Mouse (Mus musculus): ENCODE measurements around the gene Il12rb1. TPM values are rescaled to one million over a fixed set of nuclear protein-coding genes. Genes with fewer than 3 reads are reported as not detected.

The Il12rb1 gene
- 0.08 and 0.09 TPM in 2 replicates for polyA plus RNA-seq (2015; fragmentation: Nextera tagmentation; extraction: Ambion mirVana)

GRCm38 (mm10) chr8:70808239-70808638 is at the start of gene Il12rb1:
TSS of gene Il12rb1 (plus strand) at chr8:70808449.
- Histone ChIP-seq H3K4me2 (ENCODE audit: low read length) (no peak within 1 kb of the TSS), H3K9me3 (ENCODE audit: control insufficient read depth, low read length) (no peaks in the 10 kb centered on the region), H3K36me3 (ENCODE audit: control insufficient read depth, insufficient read depth) (no peaks in the 10 kb centered on the region), H3K27ac (ENCODE audit: low read length) (no peak within 1 kb of the TSS), H3K4me1 (replicated peaks; ENCODE audit: control insufficient read depth, insufficient read depth, low read length) (peaks cover 14% of the 10 kb centered on the region), H3K9ac (replicated peaks; ENCODE audit: low read depth, low read length) (no peak within 1 kb of the TSS), H3K27me3 (replicated peaks; ENCODE audit: control insufficient read depth, insufficient read depth, low read length) (peaks cover 12% of the 10 kb centered on the region), H3K4me3 (replicated peaks; ENCODE audit: low read length) (no peak within 1 kb of the TSS)
- WGBS = 55% methylated on average over 5 of the region's 5 CpGs
- ATAC-seq = no peak

GRCm38 (mm10) chr8:70758616-70759561 is 49.4 kb upstream of the Il12rb1 start:
- Histone ChIP-seq H3K4me2 (ENCODE audit: low read length) (no peak overlapping the region), H3K4me3 (replicated peaks; ENCODE audit: low read length) (no peak overlapping the region), H3K9me3 (ENCODE audit: control insufficient read depth, low read length) (no peaks in the 10 kb centered on the region), H3K9ac (replicated peaks; ENCODE audit: low read depth, low read length) (no peak overlapping the region), H3K27ac (ENCODE audit: low read length) (peak overlapping the region; percentile 78), H3K36me3 (ENCODE audit: control insufficient read depth, insufficient read depth) (peaks cover 7% of the 10 kb centered on the region; the same call in 1 of the 2 replicates), H3K27me3 (replicated peaks; ENCODE audit: control insufficient read depth, insufficient read depth, low read length) (no peaks in the 10 kb centered on the region), H3K4me1 (replicated peaks; ENCODE audit: control insufficient read depth, insufficient read depth, low read length) (peaks cover 50% of the 10 kb centered on the region)
- ATAC-seq = no peak
- WGBS = 58% methylated on average over 19 of the region's 19 CpGs

- H3K4me2 ChIP-seq (ENCODE audit: low read length) = peak overlapping the region; percentile 88
- H3K9ac ChIP-seq (replicated peaks; ENCODE audit: low read depth, low read length) = peak overlapping the region; percentile 77
- peak overlapping the region; percentile 73 for H3K27ac ChIP-seq (ENCODE audit: low read length)
- ATAC-seq = peak; percentile 3; the same call in 1 of the 2 replicates
- peak overlapping the region; percentile 67 for H3K4me3 ChIP-seq (replicated peaks; ENCODE audit: low read length)
- 0% methylated on average over 21 of the region's 22 CpGs for WGBS
- no peaks in the 10 kb centered on the region for H3K9me3 ChIP-seq (ENCODE audit: control insufficient read depth, low read length)
- no peaks in the 10 kb centered on the region for H3K27me3 ChIP-seq (replicated peaks; ENCODE audit: control insufficient read depth, insufficient read depth, low read length)
- peaks cover 46% of the 10 kb centered on the region for H3K4me1 ChIP-seq (replicated peaks; ENCODE audit: control insufficient read depth, insufficient read depth, low read length)
- H3K36me3 ChIP-seq (ENCODE audit: control insufficient read depth, insufficient read depth) = peaks cover 7% of the 10 kb centered on the region; the same call in 1 of the 2 replicates
These were observed 47.9 kb upstream of the Il12rb1 start for GRCm38 (mm10) chr8:70760350-70760749.

GRCm38 (mm10) chr8:70760775-70761406 is 47.4 kb upstream of the Il12rb1 start, which contains the start of gene Mpv17l2:
TSS of gene Mpv17l2 (minus strand) at chr8:70760946.
- H3K9me3 ChIP-seq (ENCODE audit: control insufficient read depth, low read length) = no peaks in the 10 kb centered on the region
- H3K36me3 ChIP-seq (ENCODE audit: control insufficient read depth, insufficient read depth) = peaks cover 7% of the 10 kb centered on the region; the same call in 1 of the 2 replicates
- ATAC-seq = peak; percentile 95
- H3K4me2 ChIP-seq (ENCODE audit: low read length) = peak within 1 kb of the TSS; percentile 88
- H3K4me3 ChIP-seq (replicated peaks; ENCODE audit: low read length) = peak within 1 kb of the TSS; percentile 67
- H3K9ac ChIP-seq (replicated peaks; ENCODE audit: low read depth, low read length) = peak within 1 kb of the TSS; percentile 77
- WGBS = under 1% methylated on average over 55 of the region's 55 CpGs
- H3K27me3 ChIP-seq (replicated peaks; ENCODE audit: control insufficient read depth, insufficient read depth, low read length) = no peaks in the 10 kb centered on the region
- peak within 1 kb of the TSS; percentile 81 for H3K27ac ChIP-seq (ENCODE audit: low read length)
- peaks cover 44% of the 10 kb centered on the region for H3K4me1 ChIP-seq (replicated peaks; ENCODE audit: control insufficient read depth, insufficient read depth, low read length)

GRCm38 (mm10) chr8:70762118-70762517 is 46.1 kb upstream of the Il12rb1 start:
- Histone ChIP-seq H3K36me3 (ENCODE audit: control insufficient read depth, insufficient read depth) (0 out of 2 replicates have a peak, but pooled peaks cover 2% of the 10 kb centered on the region), H3K4me3 (replicated peaks; ENCODE audit: low read length) (no peak overlapping the region), H3K4me1 (replicated peaks; ENCODE audit: control insufficient read depth, insufficient read depth, low read length) (peaks cover 50% of the 10 kb centered on the region), H3K4me2 (ENCODE audit: low read length) (no peak overlapping the region), H3K9me3 (ENCODE audit: control insufficient read depth, low read length) (no peaks in the 10 kb centered on the region), H3K27ac (ENCODE audit: low read length) (no peak overlapping the region), H3K27me3 (replicated peaks; ENCODE audit: control insufficient read depth, insufficient read depth, low read length) (no peaks in the 10 kb centered on the region), H3K9ac (replicated peaks; ENCODE audit: low read depth, low read length) (no peak overlapping the region)
- WGBS = 97% methylated on average over 1 of the region's 1 CpGs
- no peak for ATAC-seq

- 2% methylated on average over 3 of the region's 3 CpGs for WGBS
- no peak for ATAC-seq
- no peak overlapping the region for H3K4me3 ChIP-seq (replicated peaks; ENCODE audit: low read length)
These were observed 44.9 kb upstream of the Il12rb1 start for GRCm38 (mm10) chr8:70763354-70763753.

GRCm38 (mm10) chr8:70764026-70764425 is 44.2 kb upstream of the Il12rb1 start:
- Histone ChIP-seq H3K4me1 (replicated peaks; ENCODE audit: control insufficient read depth, insufficient read depth, low read length) (peaks cover 32% of the 10 kb centered on the region), H3K9me3 (ENCODE audit: control insufficient read depth, low read length) (no peaks in the 10 kb centered on the region), H3K9ac (replicated peaks; ENCODE audit: low read depth, low read length) (no peak overlapping the region), H3K27me3 (replicated peaks; ENCODE audit: control insufficient read depth, insufficient read depth, low read length) (no peaks in the 10 kb centered on the region), H3K4me2 (ENCODE audit: low read length) (no peak overlapping the region), H3K4me3 (replicated peaks; ENCODE audit: low read length) (no peak overlapping the region), H3K36me3 (ENCODE audit: control insufficient read depth, insufficient read depth) (peaks cover 15% of the 10 kb centered on the region), H3K27ac (ENCODE audit: low read length) (no peak overlapping the region)
- ATAC-seq = no peak
- WGBS = 85% methylated on average over 8 of the region's 8 CpGs

More at GRCm38 (mm10) chr8:70763354-70763753, 44.9 kb upstream of the Il12rb1 start:
- H3K4me1 ChIP-seq (replicated peaks; ENCODE audit: control insufficient read depth, insufficient read depth, low read length) = peaks cover 39% of the 10 kb centered on the region
- H3K9me3 ChIP-seq (ENCODE audit: control insufficient read depth, low read length) = no peaks in the 10 kb centered on the region
- H3K27me3 ChIP-seq (replicated peaks; ENCODE audit: control insufficient read depth, insufficient read depth, low read length) = no peaks in the 10 kb centered on the region
- H3K27ac ChIP-seq (ENCODE audit: low read length) = no peak overlapping the region
- peaks cover 9% of the 10 kb centered on the region for H3K36me3 ChIP-seq (ENCODE audit: control insufficient read depth, insufficient read depth)
- H3K4me2 ChIP-seq (ENCODE audit: low read length) = no peak overlapping the region
- no peak overlapping the region for H3K9ac ChIP-seq (replicated peaks; ENCODE audit: low read depth, low read length)

- H3K4me1 ChIP-seq (replicated peaks; ENCODE audit: control insufficient read depth, insufficient read depth, low read length) = peaks cover 25% of the 10 kb centered on the region
- ATAC-seq = no peak
- no peak overlapping the region for H3K4me2 ChIP-seq (ENCODE audit: low read length)
- no peaks in the 10 kb centered on the region for H3K9me3 ChIP-seq (ENCODE audit: control insufficient read depth, low read length)
- peaks cover 17% of the 10 kb centered on the region for H3K36me3 ChIP-seq (ENCODE audit: control insufficient read depth, insufficient read depth)
- no peak overlapping the region for H3K4me3 ChIP-seq (replicated peaks; ENCODE audit: low read length)
- H3K27ac ChIP-seq (ENCODE audit: low read length) = no peak overlapping the region
- WGBS = 95% methylated on average over 13 of the region's 13 CpGs
- H3K27me3 ChIP-seq (replicated peaks; ENCODE audit: control insufficient read depth, insufficient read depth, low read length) = no peaks in the 10 kb centered on the region
- no peak overlapping the region for H3K9ac ChIP-seq (replicated peaks; ENCODE audit: low read depth, low read length)
These were observed 43.6 kb upstream of the Il12rb1 start for GRCm38 (mm10) chr8:70764676-70765075.

GRCm38 (mm10) chr8:70765329-70765728 is 42.9 kb upstream of the Il12rb1 start:
- Histone ChIP-seq H3K4me2 (ENCODE audit: low read length) (no peak overlapping the region), H3K4me3 (replicated peaks; ENCODE audit: low read length) (no peak overlapping the region; the same call in 1 of the 2 replicates), H3K27me3 (replicated peaks; ENCODE audit: control insufficient read depth, insufficient read depth, low read length) (no peaks in the 10 kb centered on the region), H3K36me3 (ENCODE audit: control insufficient read depth, insufficient read depth) (peaks cover 17% of the 10 kb centered on the region), H3K9me3 (ENCODE audit: control insufficient read depth, low read length) (no peaks in the 10 kb centered on the region), H3K9ac (replicated peaks; ENCODE audit: low read depth, low read length) (no peak overlapping the region), H3K4me1 (replicated peaks; ENCODE audit: control insufficient read depth, insufficient read depth, low read length) (peaks cover 19% of the 10 kb centered on the region), H3K27ac (ENCODE audit: low read length) (no peak overlapping the region)
- no peak for ATAC-seq
- 85% methylated on average over 9 of the region's 9 CpGs for WGBS

Data from forebrain, embryonic 16.5 days (tissue).